Mouse (Mus musculus) stomach, postnatal 0 days (tissue): ENCODE measurements around the gene Gm45623. TPM values are rescaled to one million over a fixed set of nuclear protein-coding genes. Genes with fewer than 3 reads are reported as not detected.

Experiments
- ATAC-seq: fragments of 200-750 bp; cut with Nextera tagmentation; 2 replicates; pipeline ENCODE4 v1.8.0; 2017; ENCODE audit not compliant: low FRiP score, low TSS enrichment
- DNase-seq: peaks from one replicate; pipeline ENCODE4 v3.0.0-alpha.2; 2016; ENCODE audit warnings: low spot score
- H3K27ac ChIP-seq: fragments of 300-500 bp; sonication (generic); replicated peaks from 2 replicates; pipeline ENCODE4 v1.5.1; 2014; ENCODE audit warnings: mild to moderate bottlenecking, control low read depth
- H3K27me3 ChIP-seq: fragments of 300-500 bp; sonication (generic); 2 replicates; pipeline ENCODE4 v1.6.1; 2014; ENCODE audit warnings: low read length; ENCODE audit not compliant: control insufficient read depth, insufficient read depth
- H3K36me3 ChIP-seq: fragments of 300-500 bp; sonication (generic); 2 replicates; pipeline ENCODE4 v1.6.1; 2014; ENCODE audit warnings: low read length, mixed read lengths; ENCODE audit not compliant: control insufficient read depth, insufficient read depth
- H3K4me1 ChIP-seq: fragments of 300-500 bp; sonication (generic); replicated peaks from 2 replicates; pipeline ENCODE4 v1.6.1; 2014; ENCODE audit warnings: antibody characterized with exemption; ENCODE audit not compliant: control insufficient read depth, insufficient read depth
- H3K4me2 ChIP-seq: fragments of 300-500 bp; sonication (generic); replicated peaks from 2 replicates; pipeline ENCODE4 v1.6.1; 2014; ENCODE audit warnings: low read depth, mild to moderate bottlenecking, control low read depth, moderate library complexity
- H3K4me3 ChIP-seq: fragments of 300-500 bp; sonication (generic); 2 replicates; pipeline ENCODE4 v1.5.1; 2014; ENCODE audit warnings: low read depth, low read length, control low read depth
- H3K9ac ChIP-seq: fragments of 300-500 bp; sonication (generic); 2 replicates; pipeline ENCODE4 v1.6.1; 2014; ENCODE audit warnings: mild to moderate bottlenecking, low read length, control low read depth, mixed read lengths
- H3K9me3 ChIP-seq: fragments of 300-500 bp; sonication (generic); 2 replicates; pipeline ENCODE4 v1.6.1; 2016; ENCODE audit warnings: low read length; ENCODE audit not compliant: control insufficient read depth
- CTCF ChIP-seq: IDR thresholded peaks from 2 replicates; pipeline ENCODE4 v1.5.1; 2016; ENCODE audit warnings: antibody characterized with exemption, low read depth, mild to moderate bottlenecking, moderate library complexity
- EP300 ChIP-seq: optimal IDR thresholded peaks from 2 replicates; pipeline ENCODE3; 2016; ENCODE audit warnings: antibody characterized with exemption
- WGBS: fragments of 180-500 bp; shearing (Covaris S2); extraction: QIAGEN DNeasy Blood & Tissue Kit; methylation state at CpG from one replicate; pipeline ENCODE4 v1.1.7; 2014; 5-methylcytosine and 5-hydroxymethylcytosine counted together
- polyA plus RNA-seq: library from polyadenylated mRNA; unstranded; fragments of >200 nt; fragmentation: Nextera tagmentation; extraction: Ambion mirVana; gene quantifications from 2 replicates; pipeline ENCODE4 v1.2.1, GENCODE M21; 2015

Gene Gm45623
- polyA plus RNA-seq, 1 experiment from 2014 or later, result 0.97 TPM

DNA sequence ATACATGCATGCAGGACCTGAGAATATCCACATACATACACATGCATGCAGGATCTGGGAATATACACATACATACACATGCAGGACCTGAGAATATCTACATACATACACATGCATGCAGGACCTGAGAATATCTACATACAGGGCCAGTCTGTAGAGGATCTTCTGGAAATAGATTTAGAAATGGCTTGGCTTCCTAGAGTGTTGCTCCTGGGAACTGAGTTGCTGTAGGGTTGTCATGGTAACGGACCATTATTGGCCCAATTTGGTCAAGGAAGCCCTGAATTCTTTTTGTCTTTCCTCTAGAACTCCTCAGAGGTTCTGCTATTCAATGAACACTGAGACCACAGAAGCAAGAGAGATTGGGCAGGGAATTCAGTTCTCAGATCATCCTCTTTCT is 29.0 kb upstream of the Gm45623 start:
- ATAC-seq (no peak), DNase-seq (no peak)
- no peak for TF ChIP-seq CTCF
- no peak for TF ChIP-seq EP300
- 88% methylated on average over 1 of the region's 1 CpGs for WGBS
- no peak overlapping the region for H3K4me2 ChIP-seq
- H3K36me3 ChIP-seq, result no peaks in the 10 kb centered on the region
- no peaks in the 10 kb centered on the region for H3K27me3 ChIP-seq
- no peaks in the 10 kb centered on the region for H3K4me1 ChIP-seq
- no peak overlapping the region for H3K4me3 ChIP-seq
- H3K27ac ChIP-seq, result no peak overlapping the region
- no peaks in the 10 kb centered on the region for H3K9me3 ChIP-seq
- H3K9ac ChIP-seq, result no peak overlapping the region

DNA sequence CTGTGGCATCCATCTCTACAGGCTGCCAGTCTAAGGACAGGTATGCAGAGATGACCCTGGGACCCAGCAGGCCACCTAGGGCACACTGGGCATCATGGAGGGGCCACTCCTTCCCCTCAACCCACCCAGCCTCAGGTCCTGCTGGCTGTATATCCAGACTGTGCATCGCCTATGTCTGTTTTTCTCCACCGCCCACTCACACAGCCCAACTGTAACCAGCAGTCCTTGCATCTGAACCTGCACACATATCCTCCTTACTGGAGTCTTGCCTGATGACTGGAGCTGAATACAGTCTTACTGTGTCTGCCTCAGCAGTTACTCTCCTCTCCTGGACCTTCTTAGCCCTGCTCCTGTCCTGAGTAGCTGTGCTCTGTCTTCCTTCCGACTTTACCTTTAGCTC is 28.1 kb upstream of the Gm45623 start:
- Histone ChIP-seq H3K36me3 (no peaks in the 10 kb centered on the region), H3K4me2 (no peak overlapping the region), H3K4me1 (no peaks in the 10 kb centered on the region), H3K9ac (no peak overlapping the region), H3K27me3 (no peaks in the 10 kb centered on the region), H3K4me3 (no peak overlapping the region), H3K27ac (no peak overlapping the region), H3K9me3 (no peaks in the 10 kb centered on the region)
- no peak for ATAC-seq
- DNase-seq, result no peak
- WGBS, result 89% methylated on average over 3 of the region's 3 CpGs
- TF ChIP-seq EP300 (no peak), CTCF (no peak)

DNA sequence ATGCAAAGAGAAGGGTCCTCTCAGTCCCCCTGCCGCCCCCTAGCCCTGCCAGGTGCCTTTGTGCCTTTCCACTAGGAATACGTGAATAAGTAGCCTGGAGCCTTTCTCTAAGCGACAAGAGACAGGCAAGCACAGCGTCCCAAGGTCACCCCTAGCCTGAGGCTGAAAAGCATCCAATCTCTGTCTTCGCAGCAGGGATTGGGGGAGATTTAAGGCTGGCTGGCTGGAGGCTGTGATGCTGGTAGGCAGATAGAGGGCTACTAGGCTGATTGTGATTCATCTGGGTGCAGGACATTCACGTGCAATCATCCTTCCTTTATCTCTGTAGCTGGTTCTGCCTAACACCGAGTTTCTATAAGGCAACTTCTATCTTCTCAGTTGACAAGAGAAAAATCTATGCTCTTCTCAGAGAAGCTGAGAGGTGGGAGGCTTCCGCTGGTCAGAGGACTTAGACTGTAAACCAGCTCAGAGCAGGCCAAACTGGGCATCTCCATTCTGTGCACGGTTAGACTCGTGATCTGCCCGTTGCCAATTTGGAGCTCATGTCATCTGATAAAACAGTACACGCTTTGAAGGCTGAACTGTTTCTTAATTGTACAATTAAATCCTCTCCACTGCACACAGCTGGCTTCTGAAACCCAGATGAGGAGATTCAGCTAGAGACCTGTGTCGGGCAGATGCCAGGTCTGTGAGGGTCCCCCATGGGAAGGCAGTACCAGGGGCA is 27.3 kb upstream of the Gm45623 start:
- Histone ChIP-seq H3K9me3 (no peaks in the 10 kb centered on the region), H3K27ac (no peak overlapping the region), H3K4me2 (no peak overlapping the region), H3K4me1 (no peaks in the 10 kb centered on the region), H3K27me3 (no peaks in the 10 kb centered on the region), H3K36me3 (no peaks in the 10 kb centered on the region), H3K9ac (no peak overlapping the region), H3K4me3 (no peak overlapping the region)
- ATAC-seq, result no peak
- WGBS, result 72% methylated on average over 13 of the region's 13 CpGs
- no peak for DNase-seq
- no peak for TF ChIP-seq EP300
- TF ChIP-seq CTCF, result no peak

- no peak for TF ChIP-seq CTCF
- no peak for TF ChIP-seq EP300
- H3K9ac ChIP-seq, result no peak overlapping the region
- ATAC-seq (0 out of 2 replicates have a peak, but pooled peaks have one; percentile 29), DNase-seq (no peak)
- WGBS, result 50% methylated on average over 5 of the region's 5 CpGs
- no peaks in the 10 kb centered on the region for H3K4me1 ChIP-seq
- H3K36me3 ChIP-seq, result no peaks in the 10 kb centered on the region
- H3K9me3 ChIP-seq, result no peaks in the 10 kb centered on the region
- H3K27me3 ChIP-seq, result no peaks in the 10 kb centered on the region
- no peak overlapping the region for H3K4me2 ChIP-seq
- H3K4me3 ChIP-seq, result no peak overlapping the region
- H3K27ac ChIP-seq, result no peak overlapping the region
Observed at GRCm38 (mm10) chr13:56774304-56774703, 20.7 kb upstream of the Gm45623 start.

DNA sequence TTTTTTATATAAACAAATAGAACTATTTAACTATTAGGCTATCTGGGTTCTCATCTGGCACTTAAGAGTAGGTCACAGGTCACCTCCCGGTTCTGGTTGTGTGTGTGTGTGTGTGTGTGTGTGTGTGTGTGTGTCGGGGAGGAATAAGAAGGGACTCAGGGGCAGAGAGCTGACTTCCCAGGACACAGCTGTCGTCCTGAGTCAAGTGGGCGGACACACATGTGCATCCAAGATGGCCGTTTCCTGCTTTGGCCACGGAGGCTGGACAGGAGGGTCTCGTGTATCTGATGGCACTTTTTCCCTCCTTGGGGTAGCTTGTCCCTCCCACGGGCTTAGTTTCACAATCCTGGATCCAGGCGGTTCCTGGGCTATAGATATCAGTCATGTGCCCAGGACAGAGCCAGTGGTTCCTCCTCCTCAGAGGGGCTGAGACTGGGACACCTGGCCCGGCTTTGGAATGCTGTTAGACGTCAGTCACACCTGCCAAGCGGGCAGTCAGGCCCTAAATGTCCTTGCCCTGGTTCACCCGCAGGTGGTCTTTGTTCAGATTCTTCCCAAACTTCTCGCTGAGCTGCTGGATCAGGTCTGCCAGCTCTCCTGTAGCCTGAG is 19.7 kb upstream of the Gm45623 start:
- no peak for ATAC-seq
- no peak overlapping the region for H3K4me2 ChIP-seq
- no peaks in the 10 kb centered on the region for H3K4me1 ChIP-seq
- H3K9ac ChIP-seq, result no peak overlapping the region
- no peak for DNase-seq
- TF ChIP-seq CTCF (no peak), EP300 (no peak)
- 54% methylated on average over 14 of the region's 14 CpGs for WGBS
- H3K27me3 ChIP-seq, result no peaks in the 10 kb centered on the region
- H3K4me3 ChIP-seq, result no peak overlapping the region
- no peaks in the 10 kb centered on the region for H3K9me3 ChIP-seq
- no peak overlapping the region for H3K27ac ChIP-seq
- no peaks in the 10 kb centered on the region for H3K36me3 ChIP-seq

DNA sequence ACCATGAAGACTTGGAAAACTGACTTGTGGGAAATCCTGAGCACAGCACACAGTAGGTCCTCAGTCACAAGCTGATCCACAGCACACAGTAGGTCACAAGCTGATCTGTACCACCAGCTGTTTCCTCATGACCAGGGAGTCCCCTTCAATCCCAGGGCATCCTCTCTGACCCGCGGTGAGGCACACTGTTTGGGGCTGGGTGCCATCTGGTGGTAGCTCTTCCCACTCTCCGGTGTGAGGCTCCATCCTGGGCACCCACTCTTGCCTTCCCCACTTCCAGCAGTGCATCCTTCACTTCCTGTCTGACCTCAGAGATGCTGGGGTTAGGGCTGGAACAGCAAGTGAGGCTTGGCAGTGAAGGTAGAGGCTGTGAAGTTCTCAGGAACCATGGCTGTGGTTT is 19.0 kb upstream of the Gm45623 start:
- Histone ChIP-seq H3K27ac (no peak overlapping the region), H3K9me3 (no peaks in the 10 kb centered on the region), H3K4me2 (no peak overlapping the region), H3K4me1 (no peaks in the 10 kb centered on the region), H3K9ac (no peak overlapping the region), H3K4me3 (no peak overlapping the region), H3K36me3 (no peaks in the 10 kb centered on the region), H3K27me3 (no peaks in the 10 kb centered on the region)
- ATAC-seq (no peak), DNase-seq (no peak)
- TF ChIP-seq CTCF (peak; percentile 53), EP300 (no peak)
- 43% methylated on average over 3 of the region's 3 CpGs for WGBS
